Mouse (Mus musculus): ENCODE measurements around the gene Zbtb48.

- TF ChIP-seq CTCF (IDR thresholded peaks at IDR 0.05; ENCODE audit: borderline replicate concordance, extremely low read depth, insufficient read depth, insufficient read length) (no peak), POLR2A (IDR thresholded peaks at IDR 0.05; ENCODE audit: borderline replicate concordance, extremely low read depth, insufficient read depth, insufficient read length, poor library complexity, severe bottlenecking) (no peak)
Observed at GRCm38 (mm10) chr4:152020024-152020423, 7.4 kb downstream of the Zbtb48 start.
